Mouse (Mus musculus): Measurements from ENCODE around the gene Tmem186.

DNA sequence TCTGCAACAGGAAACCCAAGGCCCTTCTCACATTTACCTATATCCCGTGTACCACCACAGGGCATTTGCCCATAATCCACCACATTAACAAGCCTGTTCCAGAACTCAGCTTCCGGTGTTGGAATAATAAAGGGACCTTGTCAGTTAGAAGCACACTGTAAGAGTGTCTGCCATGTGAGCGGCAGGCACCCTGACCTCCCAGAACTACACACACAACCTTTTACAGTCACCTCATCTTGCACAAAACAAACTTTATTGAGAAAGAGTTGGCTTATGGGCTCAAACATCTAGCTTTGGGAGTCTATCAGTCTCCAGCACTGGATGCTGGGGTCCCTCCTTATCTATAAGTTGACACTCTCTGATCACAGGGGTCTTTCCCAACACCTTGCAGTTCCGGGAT lies 20.8 kb upstream of the Tmem186 start:
- TF ChIP-seq CTCF (IDR thresholded peaks at IDR 0.05; ENCODE audit: low read depth, low read length) (no peak), POLR2A (IDR thresholded peaks at IDR 0.05; ENCODE audit: extremely low read depth, insufficient read depth, low read length) (no peak)

Measured in liver, adult 2 months (tissue).